12 mouse cellular contexts compared by ENCODE assay signal in genomic region chr4:98375401-98375800, GRCm38 (mm10). TPM values are rescaled to one million over a fixed set of nuclear protein-coding genes. Genes with fewer than 3 reads are reported as not detected.
A peak's percentile ranks its signal among the peaks of the same experiment; 100 is the strongest.
DNase-seq lines count a peak whose midpoint lies in the region; ATAC-seq lines count a peak whose summit lies in the region.
"Had no signal": no experiment of that assay in that cellular context is flagged by ENCODE, and none has a peak within 500 bp of the region (broad histone marks: within the 10 kb centered on the region; RNA-seq: fewer than 3 reads in every experiment).

No protein-coding gene starts in this region.

- no peak overlapping the region for H3K4me2 ChIP-seq in liver, embryonic 11.5 days
- no peak overlapping the region for H3K4me2 ChIP-seq in liver, embryonic 12.5 days
- H3K4me2 ChIP-seq in intestine, embryonic 14.5 days (ENCODE audit: low read length), result no peak overlapping the region
- H3K4me2 ChIP-seq: forebrain, embryonic 13.5 days; heart, embryonic 15.5 days had no signal

- WGBS in liver, embryonic 11.5 days, result 60% methylated on average over 4 of the region's 4 CpGs
- WGBS in liver, embryonic 12.5 days (ENCODE audit: insufficient replicate concordance), result 44% methylated on average over 4 of the region's 4 CpGs
- 59% methylated on average over 4 of the region's 4 CpGs for WGBS in intestine, embryonic 14.5 days
- 53% methylated on average over 4 of the region's 4 CpGs for WGBS in hindbrain, embryonic 10.5 days

- H3K27ac ChIP-seq in liver, embryonic 11.5 days (ENCODE audit: low read depth, low read length), result no peak overlapping the region
- no peak overlapping the region for H3K27ac ChIP-seq in liver, embryonic 12.5 days
- no peak overlapping the region for H3K27ac ChIP-seq in intestine, embryonic 14.5 days (ENCODE audit: low read depth)
- H3K27ac ChIP-seq in hindbrain, embryonic 10.5 days, result no peak overlapping the region
- H3K27ac ChIP-seq: forebrain, embryonic 13.5 days; heart, embryonic 15.5 days had no signal

- H3K9me3 ChIP-seq in liver, embryonic 11.5 days (ENCODE audit: control insufficient read depth, low read length), result no peaks in the 10 kb centered on the region
- H3K9me3 ChIP-seq in liver, embryonic 12.5 days (replicated peaks), result no peaks in the 10 kb centered on the region
- no peaks in the 10 kb centered on the region for H3K9me3 ChIP-seq in intestine, embryonic 14.5 days (ENCODE audit: control insufficient read depth, low read length)
- no peaks in the 10 kb centered on the region for H3K9me3 ChIP-seq in hindbrain, embryonic 10.5 days
- H3K9me3 ChIP-seq: forebrain, embryonic 13.5 days; heart, embryonic 15.5 days; megakaryocyte, embryonic 14.5 days had no signal

- H3K27me3 ChIP-seq in liver, embryonic 11.5 days (replicated peaks; ENCODE audit: control insufficient read depth, insufficient read depth, low read length), result no peaks in the 10 kb centered on the region
- H3K27me3 ChIP-seq in liver, embryonic 12.5 days (replicated peaks), result no peaks in the 10 kb centered on the region
- H3K27me3 ChIP-seq in intestine, embryonic 14.5 days (replicated peaks; ENCODE audit: control insufficient read depth, insufficient read depth, low read length), result no peaks in the 10 kb centered on the region
- no peaks in the 10 kb centered on the region for H3K27me3 ChIP-seq in hindbrain, embryonic 10.5 days (ENCODE audit: insufficient read depth, poor library complexity, severe bottlenecking)
- H3K27me3 ChIP-seq: forebrain, embryonic 13.5 days; heart, embryonic 15.5 days; megakaryocyte, embryonic 14.5 days had no signal

- no peak overlapping the region for H3K9ac ChIP-seq in liver, embryonic 11.5 days (ENCODE audit: low read depth, low read length)
- no peak overlapping the region for H3K9ac ChIP-seq in liver, embryonic 12.5 days
- no peak overlapping the region for H3K9ac ChIP-seq in intestine, embryonic 14.5 days (ENCODE audit: low read length)
- H3K9ac ChIP-seq: forebrain, embryonic 13.5 days; heart, embryonic 15.5 days had no signal

- H3K36me3 ChIP-seq in liver, embryonic 11.5 days (ENCODE audit: control insufficient read depth, insufficient read depth, low read length), result peaks cover 2% of the 10 kb centered on the region; the same call in 1 of the 2 replicates
- peaks cover 15% of the 10 kb centered on the region for H3K36me3 ChIP-seq in liver, embryonic 12.5 days
- peaks cover 9% of the 10 kb centered on the region; the same call in 1 of the 2 replicates for H3K36me3 ChIP-seq in intestine, embryonic 14.5 days (ENCODE audit: control insufficient read depth, insufficient read depth, low read length)
- H3K36me3 ChIP-seq in hindbrain, embryonic 10.5 days, result peaks cover 27% of the 10 kb centered on the region

- DNase-seq in liver, embryonic 11.5 days (ENCODE audit: low spot score), result no peak
- peak; percentile 26 for DNase-seq in T-cell, adult 2 months (ENCODE audit: low spot score)
- no peak for DNase-seq in intestine, embryonic 14.5 days (ENCODE audit: low spot score)
- no peak for DNase-seq in layer of hippocampus, adult 9-11 months
- DNase-seq in adrenal gland, adult 18-20 months (ENCODE audit: low spot score in 2 of 2), result no peak
- no peak for DNase-seq in hindbrain, embryonic 10.5 days (ENCODE audit: low spot score)
- DNase-seq: cerebellum, adult 9-10 months had no signal

- no peaks in the 10 kb centered on the region for H3K4me1 ChIP-seq in liver, embryonic 11.5 days (replicated peaks; ENCODE audit: control insufficient read depth, insufficient read depth, low read length)
- no peaks in the 10 kb centered on the region for H3K4me1 ChIP-seq in liver, embryonic 12.5 days
- no peaks in the 10 kb centered on the region for H3K4me1 ChIP-seq in intestine, embryonic 14.5 days (replicated peaks; ENCODE audit: control insufficient read depth, insufficient read depth, low read length)
- no peaks in the 10 kb centered on the region for H3K4me1 ChIP-seq in hindbrain, embryonic 10.5 days (replicated peaks)
- H3K4me1 ChIP-seq: forebrain, embryonic 13.5 days had no signal

- H3K4me3 ChIP-seq in liver, embryonic 11.5 days (ENCODE audit: low read depth, low read length), result no peak overlapping the region
- no peak overlapping the region for H3K4me3 ChIP-seq in liver, embryonic 12.5 days
- H3K4me3 ChIP-seq in intestine, embryonic 14.5 days (ENCODE audit: low read depth, low read length), result no peak overlapping the region
- H3K4me3 ChIP-seq in hindbrain, embryonic 10.5 days, result no peak overlapping the region
- H3K4me3 ChIP-seq: forebrain, embryonic 13.5 days; heart, embryonic 15.5 days; megakaryocyte, embryonic 14.5 days had no signal

- ATAC-seq in liver, embryonic 11.5 days (replicated peaks; ENCODE audit: low FRiP score), result peak; percentile 68; the same call in 1 of the 2 replicates
- ATAC-seq in liver, embryonic 12.5 days, result no peak
- ATAC-seq in intestine, embryonic 14.5 days (replicated peaks; ENCODE audit: low FRiP score, low TSS enrichment, low read depth), result 0 out of 2 replicates have a peak, but pooled peaks have one; percentile 66
- ATAC-seq in neutrophil, adult 5-6 weeks (ENCODE audit: extremely low read depth, insufficient number of reproducible peaks, low FRiP score, poor library complexity, severe bottlenecking), result peak; percentile 51; the same call in 1 of the 2 replicates
- ATAC-seq: forebrain, embryonic 13.5 days had no signal

RNA-seq across cellular contexts. Expression of gene Tm2d1, which starts 7.7 kb away (rescaled TPM):
- 52.8 and 54.5 TPM in 2 replicates for polyA plus RNA-seq in liver, embryonic 11.5 days (2014; fragmentation: Nextera tagmentation; extraction: Ambion mirVana)
- 33.8 and 38.4 TPM in 2 replicates for polyA plus RNA-seq in liver, embryonic 12.5 days (2016; fragmentation: Nextera tagmentation; extraction: Ambion mirVana)
- 77.9 and 84.9 TPM in 2 replicates for polyA plus RNA-seq in intestine, embryonic 14.5 days (2014; fragmentation: Nextera tagmentation; extraction: Ambion mirVana)
- total RNA-seq in neutrophil, adult 5-6 weeks (2017), result 13.6 and 21.0 TPM in 2 replicates
- total RNA-seq in adrenal gland, adult 18-20 months (2021), result 10 to 100 TPM; 35.9 to 40.5 TPM
- polyA plus RNA-seq in hindbrain, embryonic 10.5 days (2016; fragmentation: Nextera tagmentation; extraction: Ambion mirVana), result 79.0 and 101 TPM in 2 replicates

RNA-seq across cellular contexts. Expression of gene Patj, which starts 20.2 kb away (rescaled TPM):
- 4.9 and 5.7 TPM in 2 replicates for polyA plus RNA-seq in liver, embryonic 11.5 days (2014; fragmentation: Nextera tagmentation; extraction: Ambion mirVana)
- 2.4 and 2.8 TPM in 2 replicates for polyA plus RNA-seq in liver, embryonic 12.5 days (2016; fragmentation: Nextera tagmentation; extraction: Ambion mirVana)
- 19.7 and 23.0 TPM in 2 replicates for polyA plus RNA-seq in intestine, embryonic 14.5 days (2014; fragmentation: Nextera tagmentation; extraction: Ambion mirVana)
- 58.4 and 58.5 TPM in 2 replicates for total RNA-seq in neutrophil, adult 5-6 weeks (2017)
- 1 to 10 TPM; 3.0 to 6.1 TPM for total RNA-seq in adrenal gland, adult 18-20 months (2021)
- polyA plus RNA-seq in hindbrain, embryonic 10.5 days (2016; fragmentation: Nextera tagmentation; extraction: Ambion mirVana), result 8.2 and 9.3 TPM in 2 replicates
